Mouse (Mus musculus) intestine, embryonic 15.5 days (tissue): ENCODE results near the gene Agtr1b. TPM values are rescaled to one million over a fixed set of nuclear protein-coding genes. Genes with fewer than 3 reads are reported as not detected.

Experiments
- ATAC-seq: fragments of 200-750 bp; cut with Nextera tagmentation; 2 replicates; pipeline ENCODE4 v1.8.0; 2017; ENCODE audit warnings: moderate TSS enrichment, moderate library complexity
- H3K27ac ChIP-seq: fragments of 300-500 bp; sonication (generic); 2 replicates; pipeline ENCODE4 v1.5.1; 2015; ENCODE audit warnings: mild to moderate bottlenecking, inconsistent platforms
- H3K27me3 ChIP-seq: fragments of 300-500 bp; sonication (generic); replicated peaks from 2 replicates; pipeline ENCODE4 v1.6.1; 2015; ENCODE audit warnings: inconsistent platforms
- H3K36me3 ChIP-seq: fragments of 300-500 bp; sonication (generic); 2 replicates; pipeline ENCODE4 v1.6.1; 2015; ENCODE audit warnings: inconsistent platforms
- H3K4me1 ChIP-seq: fragments of 300-500 bp; sonication (generic); replicated peaks from 2 replicates; pipeline ENCODE4 v1.6.1; 2015; ENCODE audit warnings: inconsistent platforms
- H3K4me2 ChIP-seq: fragments of 300-500 bp; sonication (generic); replicated peaks from 2 replicates; pipeline ENCODE4 v1.6.1; 2015; ENCODE audit warnings: mild to moderate bottlenecking, inconsistent platforms
- H3K4me3 ChIP-seq: fragments of 300-500 bp; sonication (generic); replicated peaks from 2 replicates; pipeline ENCODE4 v1.5.1; 2015; ENCODE audit warnings: inconsistent platforms
- H3K9ac ChIP-seq: fragments of 300-500 bp; sonication (generic); 2 replicates; pipeline ENCODE4 v1.6.1; 2015; ENCODE audit warnings: inconsistent platforms
- H3K9me3 ChIP-seq: fragments of 300-500 bp; sonication (generic); 2 replicates; pipeline ENCODE4 v1.6.1; 2016; ENCODE audit warnings: inconsistent platforms
- WGBS: fragments of 180-500 bp; shearing (Covaris S2); methylation state at CpG from one replicate; pipeline ENCODE4 v1.1.7; 2015; 5-methylcytosine and 5-hydroxymethylcytosine counted together
- polyA plus RNA-seq: library from polyadenylated mRNA; unstranded; fragments of >200 nt; fragmentation: Nextera tagmentation; extraction: Ambion mirVana; gene quantifications from 2 replicates; pipeline ENCODE4 v1.2.1, GENCODE M21; 2015

Agtr1b gene
- polyA plus RNA-seq, 1 experiment from 2014 or later: 0.79 TPM

- no peak overlapping the region for H3K9ac ChIP-seq
- H3K36me3 ChIP-seq: no peaks in the 10 kb centered on the region
- no peak overlapping the region for H3K4me3 ChIP-seq
- WGBS: 51% methylated on average over 2 of the region's 2 CpGs
- no peak overlapping the region for H3K27ac ChIP-seq
- ATAC-seq: no peak
- H3K4me1 ChIP-seq: no peaks in the 10 kb centered on the region
- no peaks in the 10 kb centered on the region for H3K27me3 ChIP-seq
- H3K4me2 ChIP-seq: no peak overlapping the region
- H3K9me3 ChIP-seq: no peaks in the 10 kb centered on the region
Measured at GRCm38 (mm10) chr3:20288761-20289160, 78.2 kb downstream of the Agtr1b start.

- no peak overlapping the region for H3K9ac ChIP-seq
- H3K4me3 ChIP-seq: no peak overlapping the region
- H3K27ac ChIP-seq: no peak overlapping the region
- H3K27me3 ChIP-seq: no peaks in the 10 kb centered on the region
- H3K9me3 ChIP-seq: no peaks in the 10 kb centered on the region
- 68% methylated on average over 1 of the region's 1 CpGs for WGBS
- no peaks in the 10 kb centered on the region for H3K4me1 ChIP-seq
- no peaks in the 10 kb centered on the region for H3K36me3 ChIP-seq
- no peak overlapping the region for H3K4me2 ChIP-seq
- ATAC-seq: no peak
Measured at GRCm38 (mm10) chr3:20281796-20282195, 85.2 kb downstream of the Agtr1b start.

GRCm38 (mm10) chr3:20275633-20276032 is 91.3 kb downstream of the Agtr1b start, which contains the start of gene Cpb1:
Gene Cpb1 (minus strand): TSS chr3:20275733.
- Histone ChIP-seq H3K4me1 (no peaks in the 10 kb centered on the region), H3K36me3 (no peaks in the 10 kb centered on the region), H3K9me3 (no peaks in the 10 kb centered on the region), H3K4me3 (no peak within 1 kb of the TSS), H3K4me2 (no peak within 1 kb of the TSS), H3K9ac (no peak within 1 kb of the TSS), H3K27me3 (no peaks in the 10 kb centered on the region), H3K27ac (no peak within 1 kb of the TSS)
- ATAC-seq: no peak
- WGBS: 88% methylated on average over 3 of the region's 3 CpGs

Other genes starting within 250 kb of the Agtr1b start
- gene Gyg, start 211.9 kb downstream of the Agtr1b start, polyA plus RNA-seq: 47.4 and 49.0 TPM in 2 replicates
- 3.9 and 4.9 TPM in 2 replicates for gene Cpa3, start 125.0 kb downstream of the Agtr1b start, polyA plus RNA-seq
- 27.1 and 91.9 TPM in 2 replicates for gene Cpb1, start 91.4 kb downstream of the Agtr1b start, polyA plus RNA-seq